Mouse (Mus musculus): ENCODE measurements around the gene Nav2. TPM values are rescaled to one million over a fixed set of nuclear protein-coding genes. Genes with fewer than 3 reads are reported as not detected.

The Nav2 gene
- total RNA-seq, 2 experiments from 2014 or later: 26.1 to 38.7 TPM

- no peak for ATAC-seq (replicated peaks; ENCODE audit: poor library complexity, severe bottlenecking)
Observed at GRCm38 (mm10) chr7:49084768-49085167, 176.3 kb downstream of the Nav2 start.

- ATAC-seq (replicated peaks; ENCODE audit: poor library complexity, severe bottlenecking): no peak
Observed at GRCm38 (mm10) chr7:49085759-49086158, 177.2 kb downstream of the Nav2 start.

- no peak for ATAC-seq (replicated peaks; ENCODE audit: poor library complexity, severe bottlenecking)
Observed at GRCm38 (mm10) chr7:49087154-49087553, 178.6 kb downstream of the Nav2 start.

- ATAC-seq (replicated peaks; ENCODE audit: poor library complexity, severe bottlenecking): no peak
Observed at GRCm38 (mm10) chr7:49088198-49088912, 179.8 kb downstream of the Nav2 start.

GRCm38 (mm10) chr7:49091371-49091770 is 182.9 kb downstream of the Nav2 start:
- no peak for ATAC-seq (replicated peaks; ENCODE audit: poor library complexity, severe bottlenecking)

GRCm38 (mm10) chr7:49091921-49092320 is 183.4 kb downstream of the Nav2 start:
- ATAC-seq (replicated peaks; ENCODE audit: poor library complexity, severe bottlenecking): no peak

- ATAC-seq (replicated peaks; ENCODE audit: poor library complexity, severe bottlenecking): peak; percentile 17; the same call in 1 of the 2 replicates
Observed at GRCm38 (mm10) chr7:49093596-49093995, 185.1 kb downstream of the Nav2 start.

- ATAC-seq (replicated peaks; ENCODE audit: poor library complexity, severe bottlenecking): no peak
Observed at GRCm38 (mm10) chr7:49094531-49094930, 186.0 kb downstream of the Nav2 start.

GRCm38 (mm10) chr7:49101291-49101690 is 192.8 kb downstream of the Nav2 start:
- ATAC-seq (replicated peaks; ENCODE audit: poor library complexity, severe bottlenecking): no peak

- no peak for ATAC-seq (replicated peaks; ENCODE audit: poor library complexity, severe bottlenecking)
Observed at GRCm38 (mm10) chr7:49102223-49102622, 193.7 kb downstream of the Nav2 start.

- ATAC-seq (replicated peaks; ENCODE audit: poor library complexity, severe bottlenecking): no peak
Observed at GRCm38 (mm10) chr7:49104376-49104775, 195.9 kb downstream of the Nav2 start.

GRCm38 (mm10) chr7:49104793-49105192 is 196.3 kb downstream of the Nav2 start:
- ATAC-seq (replicated peaks; ENCODE audit: poor library complexity, severe bottlenecking): no peak

- no peak for ATAC-seq (replicated peaks; ENCODE audit: poor library complexity, severe bottlenecking)
Observed at GRCm38 (mm10) chr7:49105501-49105900, 197.0 kb downstream of the Nav2 start.

GRCm38 (mm10) chr7:49108076-49108475 is 199.6 kb downstream of the Nav2 start:
- no peak for ATAC-seq (replicated peaks; ENCODE audit: poor library complexity, severe bottlenecking)

GRCm38 (mm10) chr7:49119016-49119415 is 210.5 kb downstream of the Nav2 start:
- no peak for ATAC-seq (replicated peaks; ENCODE audit: poor library complexity, severe bottlenecking)

GRCm38 (mm10) chr7:49119794-49120487 is 211.4 kb downstream of the Nav2 start:
- ATAC-seq (replicated peaks; ENCODE audit: poor library complexity, severe bottlenecking): peak; percentile 7; the same call in 1 of the 2 replicates

GRCm38 (mm10) chr7:49120488-49120864 is 212.0 kb downstream of the Nav2 start:
- ATAC-seq (replicated peaks; ENCODE audit: poor library complexity, severe bottlenecking): peak; percentile 13; the same call in 1 of the 2 replicates

- peak; percentile 78 for ATAC-seq (replicated peaks; ENCODE audit: poor library complexity, severe bottlenecking)
Observed at GRCm38 (mm10) chr7:49120935-49121691, 212.6 kb downstream of the Nav2 start.

GRCm38 (mm10) chr7:49122498-49122897 is 214.0 kb downstream of the Nav2 start:
- ATAC-seq (replicated peaks; ENCODE audit: poor library complexity, severe bottlenecking): no peak

- peak; percentile 74 for ATAC-seq (replicated peaks; ENCODE audit: poor library complexity, severe bottlenecking)
Observed at GRCm38 (mm10) chr7:49125545-49125944, 217.0 kb downstream of the Nav2 start.

- ATAC-seq (replicated peaks; ENCODE audit: poor library complexity, severe bottlenecking): no peak
Observed at GRCm38 (mm10) chr7:49128224-49128623, 219.7 kb downstream of the Nav2 start.

Data from granulocyte monocyte progenitor cell, adult 5-6 weeks (primary cell).